Mouse (Mus musculus) MEL (cell line): ENCODE measurements around the gene Fbxw4.

Experiments used
- CTCF ChIP-seq, 3 experiments: IDR thresholded peaks in 2 of 3; conservative IDR thresholded peaks in 1 of 3; 2 replicates each; pipeline ENCODE4 v1.5.1; 2011 to 2012; ENCODE audit warnings: low read length in 3 of 3, low read depth in 2 of 3, mild to moderate bottlenecking in 2 of 3, improper control_type of control experiment in 1 of 3, inconsistent platforms in 1 of 3, mixed read lengths in 1 of 3, moderate library complexity in 1 of 3; ENCODE audit not compliant: control insufficient read depth in 1 of 3, insufficient read depth in 1 of 3, poor library complexity in 1 of 3, severe bottlenecking in 1 of 3
- E2F4 ChIP-seq: IDR thresholded peaks from 2 replicates; pipeline ENCODE4 v1.6.1; 2011; ENCODE audit warnings: low read depth, low read length, improper control_type of control experiment, borderline replicate concordance
- EP300 ChIP-seq, 2 experiments: IDR thresholded peaks; 2 replicates each; pipeline ENCODE4 v1.6.1; 2011; ENCODE audit warnings: improper control_type of control experiment in 2 of 2, low read length in 2 of 2, low read depth in 1 of 2, mild to moderate bottlenecking in 1 of 2
- GATA1 ChIP-seq: IDR thresholded peaks from 2 replicates; pipeline ENCODE4 v1.6.1; 2011; ENCODE audit warnings: low read depth, low read length, improper control_type of control experiment
- MAFK ChIP-seq: IDR thresholded peaks from 2 replicates; pipeline ENCODE4 v1.6.1; 2011; ENCODE audit warnings: low read depth, mild to moderate bottlenecking, low read length, improper control_type of control experiment, borderline replicate concordance
- POLR2A ChIP-seq, 2 experiments: IDR thresholded peaks; 2 replicates each; pipeline ENCODE4 v1.6.1; 2011 to 2012; ENCODE audit warnings: low read length in 2 of 2, mild to moderate bottlenecking in 2 of 2, control low read depth in 1 of 2, improper control_type of control experiment in 1 of 2, low read depth in 1 of 2, moderate library complexity in 1 of 2; ENCODE audit not compliant: control insufficient read depth in 1 of 2, insufficient read depth in 1 of 2, poor library complexity in 1 of 2
- RCOR1 ChIP-seq: IDR thresholded peaks from 2 replicates; pipeline ENCODE4 v1.6.1; 2012; ENCODE audit warnings: low read depth, mild to moderate bottlenecking, inconsistent platforms, low read length, improper control_type of control experiment
- SIN3A ChIP-seq: IDR thresholded peaks from 2 replicates; pipeline ENCODE4 v1.6.1; 2012; ENCODE audit warnings: low read length, improper control_type of control experiment, inconsistent platforms
- SMC3 ChIP-seq: IDR thresholded peaks from 2 replicates; pipeline ENCODE4 v1.6.1; 2011; ENCODE audit warnings: low read depth, low read length, improper control_type of control experiment
- TAL1 ChIP-seq: IDR thresholded peaks from 2 replicates; pipeline ENCODE4 v1.6.1; 2012; ENCODE audit warnings: mild to moderate bottlenecking, inconsistent platforms, low read length, moderate library complexity, mixed read lengths
- TBP ChIP-seq: IDR thresholded peaks from 2 replicates; pipeline ENCODE4 v1.8.0; 2011; ENCODE audit warnings: low read depth, low read length, improper control_type of control experiment

- TF ChIP-seq EP300 (IDR thresholded peaks at IDR 0.05; ENCODE audit: low read depth in 1 of 2, low read length in 2 of 2) (no peak), SMC3 (no peak), TBP (no peak), E2F4 (no peak), CTCF (IDR thresholded peaks at IDR 0.05 in 2 of 3, conservative IDR thresholded peaks at IDR 0.05 in 1 of 3; ENCODE audit: control insufficient read depth in 1 of 3, insufficient read depth in 1 of 3, low read depth in 2 of 3, low read length in 3 of 3, poor library complexity in 1 of 3, severe bottlenecking in 1 of 3) (no peak), POLR2A (IDR thresholded peaks at IDR 0.05; ENCODE audit: control insufficient read depth in 1 of 2, insufficient read depth in 1 of 2, low read depth in 1 of 2, low read length in 2 of 2, poor library complexity in 1 of 2) (no peak), SIN3A (no peak), TAL1 (no peak), GATA1 (no peak), MAFK (no peak), RCOR1 (no peak)
These were observed 8.9 kb upstream of the Fbxw4 start for GRCm38 (mm10) chr19:45668986-45669385.
